Mouse (Mus musculus) liver, adult 2 months (tissue): ENCODE results near the gene Gm21188.
"Not testable (repeated sequence)": the region's sequence is repeated elsewhere in the genome, so short reads cannot be mapped to it uniquely, and the experiment has no call there.

Experiments
- CTCF ChIP-seq: fragments of 200-500 bp; IDR thresholded peaks from 2 replicates; pipeline ENCODE4 v1.5.1; 2011; ENCODE audit warnings: low read depth, low read length, control low read depth
- POLR2A ChIP-seq: fragments of 200-500 bp; IDR thresholded peaks from 2 replicates; pipeline ENCODE4 v1.6.1; 2011; ENCODE audit warnings: low read length, control low read depth; ENCODE audit not compliant: insufficient read depth; ENCODE audit errors: extremely low read depth

DNA sequence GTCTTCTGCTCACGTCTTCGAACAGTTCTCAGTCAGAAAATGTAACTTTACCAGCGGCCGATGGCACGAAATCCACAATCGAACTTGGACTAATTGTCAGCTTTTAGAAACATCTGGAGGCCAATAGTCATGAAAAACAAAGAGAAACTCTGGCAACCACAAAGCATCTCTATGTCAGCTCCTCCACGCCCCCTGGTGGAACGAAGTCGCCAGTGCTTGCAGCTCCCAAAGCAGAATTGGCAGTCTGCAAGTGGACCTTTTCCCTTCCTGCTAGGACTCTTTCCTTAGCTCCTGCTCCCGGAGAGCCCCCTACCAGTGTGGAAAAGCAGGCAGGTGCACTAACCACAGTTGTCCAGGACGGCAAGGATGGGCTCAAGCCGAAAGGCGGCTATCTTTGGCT, 41.0 kb upstream of the Gm21188 start:
- not testable (repeated sequence) for TF ChIP-seq POLR2A, CTCF
